ENCODE assay signal across 11 mouse cellular contexts in the genomic region with DNA sequence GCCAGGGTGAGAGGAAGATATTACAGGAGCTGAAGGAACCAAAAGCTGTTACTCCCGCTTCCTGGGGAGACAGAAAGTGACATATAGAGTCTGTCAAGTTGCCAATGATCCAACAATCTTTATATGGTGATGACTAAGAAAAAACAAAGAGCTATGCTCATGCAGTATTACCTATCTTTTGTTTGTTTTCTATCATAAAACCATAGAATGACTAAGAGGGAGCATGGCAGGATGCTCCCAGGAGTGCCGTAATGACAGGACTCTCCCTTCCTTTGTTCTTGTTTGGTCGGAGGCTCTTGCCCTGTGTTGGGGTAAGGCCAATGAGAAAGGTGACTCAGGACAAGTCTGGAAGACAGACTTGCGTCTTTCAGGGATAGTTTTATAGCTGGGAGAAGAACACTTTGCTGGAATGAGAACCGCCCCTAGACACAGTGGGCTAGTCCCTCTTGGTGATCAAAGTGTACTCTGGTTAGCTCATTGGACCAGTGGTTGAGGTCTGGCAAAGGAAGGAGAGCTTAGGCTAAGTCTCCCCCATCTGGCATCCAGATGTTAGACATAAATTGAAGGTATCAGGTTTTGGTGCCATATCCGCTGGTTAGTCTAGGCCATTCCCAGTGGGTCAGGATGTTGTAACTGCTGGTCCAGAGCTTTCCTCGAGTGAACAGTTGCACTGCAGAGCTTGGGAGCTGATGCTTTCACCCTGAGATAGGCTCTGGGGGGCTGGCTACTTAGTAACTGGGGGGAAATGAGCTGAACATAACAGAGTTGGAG. TPM values are rescaled to one million over a fixed set of nuclear protein-coding genes. Genes with fewer than 3 reads are reported as not detected.
DNase-seq lines count a peak whose midpoint lies in the region; ATAC-seq and TF ChIP-seq lines count a peak whose summit lies in the region.
"Had no signal": no experiment of that assay in that cellular context is flagged by ENCODE, and none has a peak within 500 bp of the region (broad histone marks: within the 10 kb centered on the region; RNA-seq: fewer than 3 reads in every experiment).

No protein-coding gene starts in this region.

- 82% methylated on average over 7 of the region's 7 CpGs for WGBS in forebrain, embryonic 13.5 days
- 78% methylated on average over 7 of the region's 7 CpGs for WGBS in forebrain, embryonic 11.5 days
- 75% methylated on average over 7 of the region's 7 CpGs for WGBS in midbrain, embryonic 12.5 days
- 87% methylated on average over 7 of the region's 7 CpGs for WGBS in midbrain, embryonic 14.5 days
- 83% methylated on average over 7 of the region's 7 CpGs for WGBS in forebrain, embryonic 15.5 days
- WGBS in hindbrain, postnatal 0 days, result 83% methylated on average over 7 of the region's 7 CpGs

- ATAC-seq in forebrain, embryonic 13.5 days, result no peak
- no peak for ATAC-seq in forebrain, embryonic 11.5 days (replicated peaks; ENCODE audit: low FRiP score)
- no peak for ATAC-seq in midbrain, embryonic 12.5 days (ENCODE audit: low FRiP score, low read depth)
- ATAC-seq in midbrain, embryonic 14.5 days (ENCODE audit: low FRiP score, low TSS enrichment), result no peak
- ATAC-seq in forebrain, embryonic 15.5 days (replicated peaks), result no peak
- no peak for ATAC-seq in hindbrain, postnatal 0 days

- no peaks in the 10 kb centered on the region for H3K9me3 ChIP-seq in forebrain, embryonic 13.5 days (replicated peaks)
- H3K9me3 ChIP-seq in forebrain, embryonic 11.5 days (ENCODE audit: control insufficient read depth, low read length), result no peaks in the 10 kb centered on the region
- no peaks in the 10 kb centered on the region for H3K9me3 ChIP-seq in midbrain, embryonic 12.5 days
- H3K9me3 ChIP-seq in midbrain, embryonic 14.5 days (ENCODE audit: control insufficient read depth, low read length), result no peaks in the 10 kb centered on the region
- H3K9me3 ChIP-seq in forebrain, embryonic 15.5 days, result no peaks in the 10 kb centered on the region
- no peaks in the 10 kb centered on the region for H3K9me3 ChIP-seq in hindbrain, postnatal 0 days (ENCODE audit: low read length)

- TF ChIP-seq CTCF in hindbrain, postnatal 0 days (IDR thresholded peaks at IDR 0.05; ENCODE audit: low read depth), result no peak

- H3K79me2 ChIP-seq in myocyte (ENCODE audit: control insufficient read depth, insufficient read depth), result no peaks in the 10 kb centered on the region

- peak overlapping the region; percentile 54 for H3K27ac ChIP-seq in forebrain, embryonic 13.5 days
- no peak overlapping the region for H3K27ac ChIP-seq in forebrain, embryonic 11.5 days (ENCODE audit: low read depth, low read length)
- H3K27ac ChIP-seq in midbrain, embryonic 12.5 days (replicated peaks), result peak overlapping the region; percentile 21; the same call in 1 of the 2 replicates
- H3K27ac ChIP-seq in midbrain, embryonic 14.5 days (replicated peaks; ENCODE audit: low read depth, low read length), result no peak overlapping the region
- H3K27ac ChIP-seq in forebrain, embryonic 15.5 days (replicated peaks), result peak overlapping the region; percentile 45
- no peak overlapping the region for H3K27ac ChIP-seq in hindbrain, postnatal 0 days
- H3K27ac ChIP-seq: stomach, postnatal 0 days had no signal

- no peaks in the 10 kb centered on the region for H3K27me3 ChIP-seq in forebrain, embryonic 13.5 days
- no peaks in the 10 kb centered on the region for H3K27me3 ChIP-seq in forebrain, embryonic 11.5 days (ENCODE audit: control insufficient read depth, insufficient read depth, low read length)
- H3K27me3 ChIP-seq in midbrain, embryonic 12.5 days, result no peaks in the 10 kb centered on the region
- no peaks in the 10 kb centered on the region for H3K27me3 ChIP-seq in midbrain, embryonic 14.5 days (ENCODE audit: control insufficient read depth, insufficient read depth, low read length)
- H3K27me3 ChIP-seq in forebrain, embryonic 15.5 days, result no peaks in the 10 kb centered on the region
- no peaks in the 10 kb centered on the region for H3K27me3 ChIP-seq in myocyte (ENCODE audit: control insufficient read depth, insufficient read depth, insufficient read length)
- no peaks in the 10 kb centered on the region for H3K27me3 ChIP-seq in hindbrain, postnatal 0 days (ENCODE audit: insufficient read depth, low read length)

- peaks cover 82% of the 10 kb centered on the region for H3K4me1 ChIP-seq in forebrain, embryonic 13.5 days
- peaks cover 27% of the 10 kb centered on the region for H3K4me1 ChIP-seq in forebrain, embryonic 11.5 days (replicated peaks; ENCODE audit: control insufficient read depth, insufficient read depth, low read length)
- peaks cover 66% of the 10 kb centered on the region for H3K4me1 ChIP-seq in midbrain, embryonic 12.5 days
- H3K4me1 ChIP-seq in midbrain, embryonic 14.5 days (ENCODE audit: control insufficient read depth, insufficient read depth, low read length), result peaks cover 27% of the 10 kb centered on the region
- peaks cover 74% of the 10 kb centered on the region for H3K4me1 ChIP-seq in forebrain, embryonic 15.5 days
- peaks cover 17% of the 10 kb centered on the region; the same call in 1 of the 2 replicates for H3K4me1 ChIP-seq in hindbrain, postnatal 0 days (ENCODE audit: insufficient read depth, low read length)

- no peak overlapping the region for H3ac ChIP-seq in myocyte (ENCODE audit: control insufficient read depth, insufficient read length)

- no peak overlapping the region for H3K4me3 ChIP-seq in forebrain, embryonic 13.5 days
- no peak overlapping the region for H3K4me3 ChIP-seq in forebrain, embryonic 11.5 days (ENCODE audit: low read depth, low read length)
- H3K4me3 ChIP-seq in midbrain, embryonic 12.5 days, result no peak overlapping the region
- no peak overlapping the region for H3K4me3 ChIP-seq in midbrain, embryonic 14.5 days (replicated peaks; ENCODE audit: low read depth, low read length)
- H3K4me3 ChIP-seq in forebrain, embryonic 15.5 days, result no peak overlapping the region
- H3K4me3 ChIP-seq in myocyte, result no peak overlapping the region
- H3K4me3 ChIP-seq in hindbrain, postnatal 0 days (ENCODE audit: low read length), result no peak overlapping the region

- DNase-seq in forebrain, embryonic 11.5 days (ENCODE audit: low spot score), result no peak
- no peak for DNase-seq in midbrain, embryonic 14.5 days
- DNase-seq in spleen, postnatal 4 days (ENCODE audit: low spot score in 2 of 2), result no peak
- DNase-seq in hindbrain, postnatal 0 days (ENCODE audit: low spot score), result no peak

- no peak overlapping the region for H3K4me2 ChIP-seq in forebrain, embryonic 13.5 days
- no peak overlapping the region for H3K4me2 ChIP-seq in forebrain, embryonic 11.5 days (ENCODE audit: low read depth, low read length, severe bottlenecking)
- H3K4me2 ChIP-seq in midbrain, embryonic 12.5 days (replicated peaks), result no peak overlapping the region
- H3K4me2 ChIP-seq in midbrain, embryonic 14.5 days (ENCODE audit: low read length), result no peak overlapping the region
- no peak overlapping the region for H3K4me2 ChIP-seq in forebrain, embryonic 15.5 days (replicated peaks)
- H3K4me2 ChIP-seq in myocyte (ENCODE audit: low read depth), result peak overlapping the region; percentile 55
- no peak overlapping the region for H3K4me2 ChIP-seq in hindbrain, postnatal 0 days (ENCODE audit: low read depth, low read length)

- H3K9ac ChIP-seq in forebrain, embryonic 13.5 days, result no peak overlapping the region
- H3K9ac ChIP-seq in forebrain, embryonic 11.5 days (ENCODE audit: low read length), result no peak overlapping the region
- no peak overlapping the region for H3K9ac ChIP-seq in midbrain, embryonic 12.5 days (replicated peaks)
- H3K9ac ChIP-seq in midbrain, embryonic 14.5 days (replicated peaks; ENCODE audit: low read length), result no peak overlapping the region
- no peak overlapping the region for H3K9ac ChIP-seq in forebrain, embryonic 15.5 days (replicated peaks)
- no peak overlapping the region for H3K9ac ChIP-seq in hindbrain, postnatal 0 days (replicated peaks; ENCODE audit: low read length)

- peaks cover 45% of the 10 kb centered on the region for H3K36me3 ChIP-seq in forebrain, embryonic 13.5 days (ENCODE audit: poor library complexity, severe bottlenecking)
- H3K36me3 ChIP-seq in forebrain, embryonic 11.5 days (ENCODE audit: control insufficient read depth, insufficient read depth, low read length), result no peaks in the 10 kb centered on the region; the same call in 1 of the 2 replicates
- peaks cover 21% of the 10 kb centered on the region for H3K36me3 ChIP-seq in midbrain, embryonic 12.5 days
- H3K36me3 ChIP-seq in midbrain, embryonic 14.5 days (ENCODE audit: control insufficient read depth, insufficient read depth, low read length), result no peaks in the 10 kb centered on the region
- H3K36me3 ChIP-seq in forebrain, embryonic 15.5 days, result peaks cover 11% of the 10 kb centered on the region
- peaks cover 16% of the 10 kb centered on the region for H3K36me3 ChIP-seq in myocyte (ENCODE audit: control insufficient read depth, insufficient read depth)
- H3K36me3 ChIP-seq in hindbrain, postnatal 0 days (ENCODE audit: insufficient read depth, low read length), result no peaks in the 10 kb centered on the region

- TF ChIP-seq POLR2A in myocyte (IDR thresholded peaks at IDR 0.05; ENCODE audit: insufficient read length, low read depth), result no peak

TF ChIP-seq in myocyte, 11 proteins besides CTCF, POLR2A, EP300 and RAD21 (continues in another document):
- TF ChIP-seq MYOG (IDR thresholded peaks at IDR 0.05; ENCODE audit: control insufficient read depth in 1 of 3, insufficient read depth in 1 of 3, insufficient read length in 2 of 3, low read depth in 2 of 3), result no peak

RNA-seq across cellular contexts. Expression of gene Muc13, which starts 54.7 kb away (rescaled TPM):
- 0.08 TPM in 1 of 2 replicates, not detected in the other for polyA plus RNA-seq in forebrain, embryonic 13.5 days (2015; fragmentation: Nextera tagmentation; extraction: Ambion mirVana)
- 0.07 TPM in 1 of 2 replicates, not detected in the other for polyA plus RNA-seq in forebrain, embryonic 11.5 days (2014; fragmentation: Nextera tagmentation; extraction: Ambion mirVana)
- polyA plus RNA-seq in midbrain, embryonic 12.5 days (2016; fragmentation: Nextera tagmentation; extraction: Ambion mirVana), result 0.08 and 0.10 TPM in 2 replicates
- not detected in 2 replicates for polyA plus RNA-seq in midbrain, embryonic 14.5 days (2014; fragmentation: Nextera tagmentation; extraction: Ambion mirVana)
- not detected in 2 replicates for polyA plus RNA-seq in forebrain, embryonic 15.5 days (2015; fragmentation: Nextera tagmentation; extraction: Ambion mirVana)
- polyA plus RNA-seq in myocyte (2012; fragmentation: generic; extraction: Trizol), result 0.05 TPM
- total RNA-seq in hindbrain, postnatal 0 days (2014; rRNA removed), result not detected in 2 replicates
- 0.06 TPM in 1 of 2 replicates, not detected in the other for polyA plus RNA-seq in hindbrain, postnatal 0 days (2015; fragmentation: Nextera tagmentation; extraction: Ambion mirVana)
- total RNA-seq: liver, adult 2 months had no signal
- polyA plus RNA-seq: midbrain, embryonic 16.5 days had no signal

RNA-seq across cellular contexts. Expression of gene Heg1, which starts 55.0 kb away (rescaled TPM):
- polyA plus RNA-seq in forebrain, embryonic 13.5 days (2015; fragmentation: Nextera tagmentation; extraction: Ambion mirVana), result 21.3 and 22.3 TPM in 2 replicates
- polyA plus RNA-seq in forebrain, embryonic 11.5 days (2014; fragmentation: Nextera tagmentation; extraction: Ambion mirVana), result 39.8 and 43.9 TPM in 2 replicates
- polyA plus RNA-seq in midbrain, embryonic 12.5 days (2016; fragmentation: Nextera tagmentation; extraction: Ambion mirVana), result 34.1 and 39.9 TPM in 2 replicates
- 8.9 and 15.9 TPM in 2 replicates for polyA plus RNA-seq in midbrain, embryonic 14.5 days (2014; fragmentation: Nextera tagmentation; extraction: Ambion mirVana)
- 20.3 and 22.4 TPM in 2 replicates for polyA plus RNA-seq in forebrain, embryonic 15.5 days (2015; fragmentation: Nextera tagmentation; extraction: Ambion mirVana)
- polyA plus RNA-seq in myocyte (2012; fragmentation: generic; extraction: Trizol), result 28.3 TPM
- total RNA-seq in hindbrain, postnatal 0 days (2014; rRNA removed), result 22.8 and 30.4 TPM in 2 replicates
- polyA plus RNA-seq in hindbrain, postnatal 0 days (2015; fragmentation: Nextera tagmentation; extraction: Ambion mirVana), result 7.2 and 8.1 TPM in 2 replicates

Comparison
In these comparisons a context has a peak if more than half of its experiments do, and no peak if none do; other contexts are left out.
1. H3K27ac ChIP-seq: peak in forebrain, embryonic 13.5 days (single experiment), midbrain, embryonic 12.5 days (single experiment) and forebrain, embryonic 15.5 days (single experiment); none in forebrain, embryonic 11.5 days (single experiment), midbrain, embryonic 14.5 days (single experiment) and hindbrain, postnatal 0 days (single experiment).